8 mouse cellular contexts compared by ENCODE assay signal in the genomic region with DNA sequence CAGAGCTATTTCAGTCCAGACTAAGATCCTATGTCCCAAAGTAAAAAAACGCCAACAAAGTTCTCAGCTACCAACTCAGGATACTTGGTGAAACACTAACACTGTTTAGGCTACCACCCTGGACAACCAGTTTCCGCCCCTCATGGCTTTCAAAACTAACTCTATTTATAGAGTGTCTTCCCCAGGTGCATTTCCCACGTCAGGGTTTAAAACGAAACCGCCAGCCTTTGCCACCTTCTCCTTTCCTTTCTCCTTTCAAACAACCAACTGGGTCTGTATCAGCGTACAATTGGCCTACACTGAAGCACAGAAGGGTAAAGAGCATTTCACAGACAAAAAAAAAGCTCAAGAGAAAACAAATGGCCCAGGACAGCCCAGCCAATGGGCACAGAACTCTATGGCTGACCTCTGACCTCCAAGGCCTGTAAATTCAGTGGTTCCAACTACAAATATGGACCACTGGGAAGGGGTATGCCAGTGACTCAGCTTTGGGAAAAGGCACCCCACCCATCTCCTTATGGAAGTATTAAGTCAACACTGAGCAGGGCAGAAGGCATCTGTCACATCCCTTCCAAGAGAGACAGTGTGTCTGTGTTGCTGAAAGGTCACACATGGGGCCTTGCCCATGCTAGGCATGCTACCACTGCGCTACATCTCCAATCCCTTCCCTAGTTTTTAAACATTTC. TPM values are rescaled to one million over a fixed set of nuclear protein-coding genes. Genes with fewer than 3 reads are reported as not detected.
A peak's percentile ranks its signal among the peaks of the same experiment; 100 is the strongest.
DNase-seq lines count a peak whose midpoint lies in the region; ATAC-seq and TF ChIP-seq lines count a peak whose summit lies in the region.

No protein-coding gene starts in this region.

- no peak for ATAC-seq in heart, embryonic 15.5 days (replicated peaks; ENCODE audit: insufficient number of reproducible peaks, insufficient read depth, low FRiP score, low read depth)
- ATAC-seq in liver, postnatal 0 days, result no peak

- TF ChIP-seq EP300 in liver, postnatal 0 days (IDR thresholded peaks at IDR 0.05; ENCODE audit: low read depth), result no peak

- WGBS in heart, embryonic 15.5 days, result 31% methylated on average over 7 of the region's 7 CpGs
- 51% methylated on average over 7 of the region's 7 CpGs for WGBS in liver, postnatal 0 days (ENCODE audit: insufficient replicate concordance)

- H3K4me3 ChIP-seq in heart, embryonic 15.5 days, result peak overlapping the region; percentile 93
- H3K4me3 ChIP-seq in liver, postnatal 0 days (ENCODE audit: low read depth, low read length), result peak overlapping the region; percentile 88
- no peak overlapping the region; the same call in 1 of the 2 replicates for H3K4me3 ChIP-seq in layer of hippocampus, adult 2 months

- H3K4me2 ChIP-seq in heart, embryonic 15.5 days, result peak overlapping the region; percentile 63
- peak overlapping the region; percentile 85 for H3K4me2 ChIP-seq in liver, postnatal 0 days (ENCODE audit: low read depth, low read length)

- no peaks in the 10 kb centered on the region for H3K9me3 ChIP-seq in heart, embryonic 15.5 days (replicated peaks)
- no peaks in the 10 kb centered on the region for H3K9me3 ChIP-seq in liver, postnatal 0 days (ENCODE audit: low read length)

- no peaks in the 10 kb centered on the region for H3K36me3 ChIP-seq in heart, embryonic 15.5 days
- H3K36me3 ChIP-seq in liver, postnatal 0 days (replicated peaks; ENCODE audit: insufficient read depth, low read length), result peaks cover 6% of the 10 kb centered on the region; the same call in 1 of the 2 replicates

- DNase-seq in thymus, postnatal 0 days (ENCODE audit: low spot score), result peak; percentile 73
- DNase-seq in thymus, postnatal 4 days, result no peak
- no peak for DNase-seq in liver, postnatal 0 days
- peak; percentile 43 for DNase-seq in yolk sac, embryonic 10.5 days (ENCODE audit: low spot score)
- DNase-seq in layer of hippocampus, adult 2 months (ENCODE audit: low spot score in 2 of 2), result no peak
- no peak for DNase-seq in ovary, adult 18-20 months (ENCODE audit: low spot score)
- no peak for DNase-seq in gastrocnemius, postnatal 25 days

- TF ChIP-seq CTCF in liver, postnatal 0 days (IDR thresholded peaks at IDR 0.05; ENCODE audit: low read depth), result no peak
- no peak for TF ChIP-seq CTCF in layer of hippocampus, adult 2 months (conservative IDR thresholded peaks at IDR 0.05)

- H3K27me3 ChIP-seq in heart, embryonic 15.5 days, result no peaks in the 10 kb centered on the region
- H3K27me3 ChIP-seq in liver, postnatal 0 days (ENCODE audit: insufficient read depth, low read length), result no peaks in the 10 kb centered on the region

- H3K27ac ChIP-seq in heart, embryonic 15.5 days, result peak overlapping the region; percentile 99
- H3K27ac ChIP-seq in liver, postnatal 0 days (ENCODE audit: low read depth), result peak overlapping the region; percentile 97
- H3K27ac ChIP-seq in layer of hippocampus, adult 2 months, result no peak overlapping the region

- peak overlapping the region; percentile 98 for H3K9ac ChIP-seq in heart, embryonic 15.5 days
- H3K9ac ChIP-seq in liver, postnatal 0 days (replicated peaks), result peak overlapping the region; percentile 95

- H3K4me1 ChIP-seq in heart, embryonic 15.5 days (replicated peaks), result peaks cover 58% of the 10 kb centered on the region
- peaks cover 44% of the 10 kb centered on the region for H3K4me1 ChIP-seq in liver, postnatal 0 days (ENCODE audit: insufficient read depth)

RNA-seq across cellular contexts. Expression of a gene that starts 2.8 kb away (rescaled TPM):
- polyA plus RNA-seq in thymus, postnatal 0 days (2015; fragmentation: Nextera tagmentation; extraction: Ambion mirVana), result 71.1 and 72.5 TPM in 2 replicates
- polyA plus RNA-seq in heart, embryonic 15.5 days (2015; fragmentation: Nextera tagmentation; extraction: Ambion mirVana), result 252 and 254 TPM in 2 replicates
- 52.2 and 64.6 TPM in 2 replicates for polyA plus RNA-seq in liver, postnatal 0 days (2015; fragmentation: Nextera tagmentation; extraction: Ambion mirVana)
- 10 to 100 TPM; 31.2 to 34.2 TPM for total RNA-seq in layer of hippocampus, adult 2 months (2021)
- 10 to 100 TPM; 28.6 to 38.0 TPM for total RNA-seq in gastrocnemius, postnatal 25 days (2021)

Comparison
In these comparisons a context has a peak if more than half of its experiments do, and no peak if none do; other contexts are left out.
1. DNase-seq: peak in thymus, postnatal 0 days (single experiment) and yolk sac, embryonic 10.5 days (single experiment); none in thymus, postnatal 4 days (single experiment), liver, postnatal 0 days (single experiment), layer of hippocampus, adult 2 months (0 of 2), ovary, adult 18-20 months (single experiment) and gastrocnemius, postnatal 25 days (single experiment).